Mouse (Mus musculus) C3H10T1/2 (cell line): ENCODE results near the gene Slc9b1. TPM values are rescaled to one million over a fixed set of nuclear protein-coding genes. Genes with fewer than 3 reads are reported as not detected.

Experiments used
- polyA plus RNA-seq, 2 experiments: library from polyadenylated mRNA; unstranded; fragments of >200 nt; fragmentation: generic; extraction: Trizol; gene quantifications; one replicate each; pipeline ENCODE4 v1.2.1; 2012; ENCODE audit warnings: missing spikeins in 2 of 2

The Slc9b1 gene
- polyA plus RNA-seq = not detected

DNA sequence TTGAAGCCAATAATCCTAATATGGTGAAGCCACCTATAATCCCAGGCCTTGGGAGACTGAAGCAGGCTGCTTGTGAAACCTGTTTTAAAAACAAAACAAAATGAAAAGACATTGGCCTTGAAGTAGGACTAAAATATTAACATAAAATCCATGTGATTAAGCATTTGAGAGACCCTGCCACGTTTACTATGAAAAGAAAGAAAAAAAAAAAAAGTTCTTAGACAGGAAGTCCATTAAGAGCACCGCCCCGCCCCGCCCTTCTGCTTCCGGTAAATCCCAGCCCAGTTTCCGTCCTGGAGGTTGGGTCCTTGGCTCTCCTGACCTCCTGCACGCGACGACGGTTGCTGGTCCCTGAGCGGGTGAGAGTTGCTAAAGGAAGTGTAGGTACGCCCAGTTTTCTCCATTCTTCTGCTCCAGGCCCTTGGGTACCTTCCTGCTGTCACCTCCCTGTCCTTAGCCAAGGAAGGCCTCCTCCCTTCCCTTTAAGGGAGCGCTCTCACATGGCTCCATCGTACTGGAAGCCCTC is at the start of gene Slc9b1:
Slc9b1 (plus strand) TSS at position 291 of the 526 bp plus-strand sequence.

DNA sequence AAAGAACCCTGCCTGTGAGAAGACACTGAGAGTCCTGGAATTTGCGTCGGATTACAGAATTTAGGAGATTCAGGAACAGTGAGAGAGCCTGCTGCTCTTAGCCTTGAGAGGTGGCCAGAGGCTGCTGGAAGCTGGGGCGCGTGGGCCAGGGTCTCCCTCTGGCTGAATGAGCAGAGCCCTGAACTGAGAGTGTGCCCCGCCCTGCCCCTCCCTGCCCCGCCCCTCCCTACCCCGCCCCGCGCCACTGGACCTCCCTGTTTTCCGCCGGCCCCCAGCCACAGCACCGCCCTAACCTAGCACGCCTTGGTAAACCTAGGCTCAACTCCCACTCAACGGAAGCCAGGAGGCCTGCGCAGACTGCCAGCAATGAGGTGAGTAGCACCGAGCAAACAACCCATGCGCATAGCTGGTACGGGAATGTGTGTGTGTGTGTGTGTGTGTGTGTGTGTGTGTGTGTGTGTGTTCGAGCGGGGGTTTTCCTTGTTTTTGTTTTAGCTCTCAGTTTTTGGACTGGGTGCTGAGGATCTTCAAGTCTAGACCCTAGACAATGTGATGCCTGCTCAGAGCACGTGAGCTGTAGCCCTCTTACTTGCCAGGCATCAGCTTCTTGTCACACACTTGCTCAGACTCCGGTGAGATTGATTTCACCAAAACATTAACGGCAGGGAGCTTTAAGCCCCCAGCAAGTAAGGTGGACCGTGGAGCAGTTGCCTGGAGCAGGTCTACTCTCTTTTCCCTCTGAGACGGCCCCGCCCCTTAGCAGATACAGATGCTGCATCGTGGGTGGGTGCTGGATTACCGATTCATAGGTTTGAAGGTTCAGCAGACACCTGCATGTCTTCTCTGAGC is 40.2 kb upstream of the Slc9b1 start, which contains the start of gene Slc9b2:
Slc9b2 (plus strand) TSS at position 290 of the 849 bp plus-strand sequence.

DNA sequence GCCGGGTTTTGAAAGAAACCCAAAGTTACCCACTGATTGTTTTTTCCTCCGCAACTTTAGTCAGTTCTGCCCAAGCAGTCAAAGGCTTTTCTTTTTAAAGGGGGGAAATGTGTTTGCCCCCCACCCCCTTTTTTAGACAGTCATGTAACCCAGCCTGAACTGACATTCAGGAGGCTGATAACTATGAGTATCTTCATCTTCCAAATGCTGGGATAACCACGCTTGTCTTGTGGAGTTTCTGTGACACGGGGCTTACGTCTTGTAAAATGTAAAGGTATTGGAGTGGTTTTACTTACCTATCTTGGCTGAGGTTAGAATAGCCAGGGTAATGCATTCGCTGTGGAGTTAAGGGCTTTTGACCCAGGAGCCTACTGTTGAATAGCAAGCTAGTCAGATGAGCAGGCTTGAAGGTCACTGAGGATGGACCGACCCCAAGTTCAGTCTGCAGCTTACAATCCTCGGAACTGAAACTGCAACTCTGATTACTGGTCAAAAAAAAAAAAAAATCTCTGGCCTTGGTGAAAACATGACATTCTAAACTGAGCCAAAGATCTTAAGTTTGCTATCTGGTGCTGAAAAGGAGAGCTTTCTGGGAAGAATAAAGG is 75.9 kb downstream of the Slc9b1 start, which contains the start of gene Cisd2:
Cisd2 (minus strand) TSS at position 318 of the 605 bp plus-strand sequence.

DNA sequence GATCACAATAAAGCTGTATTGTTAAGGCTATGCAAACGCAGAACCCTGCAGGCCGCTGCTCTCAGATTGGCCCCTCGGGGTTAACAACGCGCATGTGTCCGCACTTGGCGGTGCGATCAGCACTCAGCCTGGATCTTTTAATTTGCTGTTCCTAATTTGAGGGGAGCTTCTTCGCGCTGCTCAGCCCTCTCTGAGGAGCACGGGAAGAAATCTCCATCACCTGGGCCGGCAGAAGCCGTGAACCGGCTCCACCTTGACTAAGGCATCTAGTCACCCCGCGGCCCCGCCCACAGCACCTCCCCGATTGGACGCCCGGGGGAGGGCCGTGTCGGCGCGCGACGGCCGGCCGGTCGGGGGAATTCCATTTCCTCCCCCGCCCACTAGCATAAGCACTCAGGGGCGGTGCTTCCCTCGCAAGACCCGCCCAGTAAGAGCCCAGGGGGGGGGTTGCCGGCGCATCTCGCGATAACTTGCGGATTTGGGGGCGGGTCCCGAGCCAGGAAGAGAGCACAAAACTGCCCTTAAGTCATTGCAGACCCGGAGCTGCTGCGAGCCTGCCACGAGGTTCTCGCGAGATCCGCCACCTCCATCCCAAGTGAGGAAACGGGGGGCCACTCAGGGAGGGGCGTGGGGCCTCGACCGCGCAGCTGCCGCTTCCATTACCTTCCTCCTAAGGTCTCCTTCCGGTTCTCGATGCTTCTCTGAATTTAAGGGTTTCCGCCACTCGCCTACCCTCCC is 90.1 kb downstream of the Slc9b1 start, which contains the start of gene Ube2d3:
Ube2d3 (plus strand) TSS at position 392 of the 738 bp plus-strand sequence.

Other genes starting within 250 kb of the Slc9b1 start
- 1 to 10 TPM in 1 of 2 experiments, under 1 TPM in 1; 0.50 to 5.3 TPM for gene Cenpe, start 135.5 kb upstream of the Slc9b1 start, polyA plus RNA-seq
- 10 to 100 TPM in 1 of 2 experiments, under 1 TPM in 1; 0.60 to 34.0 TPM for gene Bdh2, start 66.8 kb upstream of the Slc9b1 start, polyA plus RNA-seq
- gene Slc9b2, start 40.3 kb upstream of the Slc9b1 start, polyA plus RNA-seq = under 1 TPM in 1 of 2 experiments, not detected in 1; 0.05 TPM
- 1 to 10 TPM; 3.6 to 7.5 TPM for gene Cisd2, start 75.9 kb downstream of the Slc9b1 start, polyA plus RNA-seq
- gene Ube2d3, start 90.1 kb downstream of the Slc9b1 start, polyA plus RNA-seq = 100 to 1,000 TPM in 1 of 2 experiments, 10 to 100 TPM in 1; 46.4 to 124 TPM
- gene Manba, start 137.6 kb downstream of the Slc9b1 start, polyA plus RNA-seq = 1 to 10 TPM in 1 of 2 experiments, under 1 TPM in 1; 0.02 to 1.1 TPM